Mouse (Mus musculus): ENCODE measurements around the gene Sipa1l1.
A peak's percentile ranks its signal among the peaks of the same experiment; 100 is the strongest.
"Not testable (repeated sequence)": the region's sequence is repeated elsewhere in the genome, so short reads cannot be mapped to it uniquely, and the experiment has no call there.

Sipa1l1 gene

DNA sequence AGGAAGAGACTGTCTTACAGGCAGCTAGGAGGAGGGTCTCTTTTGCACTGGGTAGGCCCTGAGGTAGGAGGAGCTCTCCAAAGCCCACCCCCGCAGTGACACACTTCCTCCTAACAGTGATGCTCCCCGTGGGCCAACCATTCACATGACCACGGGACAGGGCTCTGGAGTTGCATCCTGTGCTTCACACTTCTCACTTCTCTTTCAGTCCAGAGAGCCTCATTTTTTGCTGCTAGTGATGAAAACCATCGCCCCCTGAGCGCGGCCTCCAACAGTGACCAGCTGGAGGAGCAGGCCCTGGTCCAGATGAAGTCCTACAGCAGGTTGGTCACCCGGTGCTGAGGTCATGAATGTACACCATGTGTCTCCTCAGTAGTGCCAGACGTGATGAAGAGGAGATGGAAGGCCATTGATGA, 277.5 kb downstream of the Sipa1l1 start:
- no peak for DNase-seq

DNA sequence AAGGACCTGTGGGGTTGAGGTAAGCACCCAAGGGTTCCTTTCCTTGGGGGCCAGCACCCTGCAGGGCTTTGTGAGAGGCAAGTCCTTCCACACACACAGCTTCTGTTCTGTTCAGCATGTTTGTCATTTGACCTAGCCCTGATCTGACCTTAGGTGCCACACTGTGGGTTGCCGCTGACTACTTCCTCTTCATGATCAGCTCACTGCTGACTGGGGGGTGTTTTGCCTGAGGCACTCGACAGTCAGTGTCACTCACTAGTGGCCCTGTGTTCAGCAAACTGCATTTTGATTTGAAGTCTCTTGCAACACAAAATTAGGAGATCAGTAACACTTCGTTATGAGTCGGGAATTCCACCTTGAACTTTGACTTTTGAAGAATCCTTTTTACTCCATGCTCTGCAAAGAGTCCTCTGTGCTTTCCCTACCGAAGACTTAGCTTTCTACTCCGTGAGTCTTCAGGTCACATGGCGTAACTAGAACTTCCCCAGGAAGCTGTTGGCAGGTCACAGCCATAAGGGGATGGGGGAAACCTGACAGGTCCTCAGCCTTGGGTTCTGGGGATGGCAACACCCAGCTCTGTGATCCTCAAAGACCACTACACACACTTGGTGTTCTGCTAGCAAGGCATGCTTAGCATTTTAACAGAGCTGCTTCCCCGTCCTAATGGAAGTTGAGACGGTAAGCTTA, 279.2 kb downstream of the Sipa1l1 start:
- no peak for DNase-seq

DNA sequence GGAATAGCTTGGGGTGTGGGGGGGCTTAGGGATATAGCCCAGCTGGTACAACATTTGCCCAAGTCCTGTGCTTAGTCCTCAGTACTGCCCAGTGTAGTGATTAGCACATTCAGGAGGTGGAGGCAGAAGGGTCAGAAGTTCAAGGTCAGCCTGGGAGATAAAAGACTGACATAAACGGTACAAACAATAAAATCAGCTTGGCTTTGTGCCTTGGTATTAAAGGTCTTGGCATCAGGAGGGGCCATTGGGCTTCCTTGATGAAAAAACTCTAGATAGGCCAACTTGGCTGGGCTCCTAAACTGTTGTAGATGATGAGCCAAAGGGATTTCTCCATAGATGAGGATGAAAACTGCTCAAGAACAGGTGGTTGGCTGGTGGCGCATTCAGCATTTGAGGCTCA, 283.3 kb downstream of the Sipa1l1 start:
- DNase-seq, result no peak

DNA sequence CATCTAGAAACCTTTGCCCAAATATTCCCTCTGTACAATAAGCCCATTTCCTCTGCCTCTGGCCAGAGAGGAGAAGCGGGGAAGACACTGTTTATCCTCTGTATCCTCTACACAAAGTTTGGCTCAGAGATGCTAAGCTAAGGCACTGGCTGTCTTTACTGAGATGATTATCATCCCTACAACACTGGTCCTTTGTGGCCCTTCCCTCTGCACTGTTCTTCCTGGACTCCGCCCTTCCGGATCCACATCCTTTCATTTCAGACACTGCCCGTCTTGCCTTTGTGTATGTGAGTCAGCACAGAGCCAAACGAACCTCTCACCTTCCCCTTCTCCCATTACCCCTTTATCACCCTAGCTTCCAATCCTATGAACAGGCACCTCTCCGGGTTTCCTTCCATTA, 285.3 kb downstream of the Sipa1l1 start:
- no peak for DNase-seq

DNA sequence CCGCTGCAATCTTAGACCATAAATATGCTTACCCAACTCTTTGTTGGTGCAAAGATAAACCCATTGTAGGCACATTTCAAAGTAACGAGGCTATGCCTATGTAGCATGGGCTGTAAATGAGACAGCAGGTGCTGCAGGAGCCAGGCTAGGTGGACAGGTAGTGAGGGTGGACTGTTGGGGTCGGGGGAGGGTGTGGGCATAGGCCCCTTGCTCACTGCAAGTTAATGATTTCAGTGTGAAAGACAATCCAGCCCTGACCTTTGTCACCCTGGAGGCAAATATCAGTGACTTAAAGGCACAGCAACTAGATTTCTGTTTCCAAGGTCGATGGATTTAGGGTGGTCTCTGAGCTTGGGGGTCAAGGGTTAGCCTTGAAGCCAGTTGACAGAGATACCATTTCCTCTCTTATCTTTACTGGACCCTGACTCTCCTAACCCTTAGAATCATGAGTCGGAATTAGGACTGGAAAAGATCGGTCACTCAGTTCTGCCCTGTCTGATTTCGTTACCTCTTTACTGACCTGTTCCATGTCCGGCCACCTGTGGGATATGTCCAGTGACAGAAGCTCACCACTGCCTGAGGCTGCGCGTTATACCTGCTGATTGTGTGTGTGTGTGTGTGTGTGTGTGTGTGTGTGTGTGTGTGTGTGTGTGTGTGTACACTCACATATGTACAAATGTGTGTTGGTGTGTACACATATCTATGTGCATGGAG, 286.7 kb downstream of the Sipa1l1 start:
- DNase-seq, result no peak

DNA sequence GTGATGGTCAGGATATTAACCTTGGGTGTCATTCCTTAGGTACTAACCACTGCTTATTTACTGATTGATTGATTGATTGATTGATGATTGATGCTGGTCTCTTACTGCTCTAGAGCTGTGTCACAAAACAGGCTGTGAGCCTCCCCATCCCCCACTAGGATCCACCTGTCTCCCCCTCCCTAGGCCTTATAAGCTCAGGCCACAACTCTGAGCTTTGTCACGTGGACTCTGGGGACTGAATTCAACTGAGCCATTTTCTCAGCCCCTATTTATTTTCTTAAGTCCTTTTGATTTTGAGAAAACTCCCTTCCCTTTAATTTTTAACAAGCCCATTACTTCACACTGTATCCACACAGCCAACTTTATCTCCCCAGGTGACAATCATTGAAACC, 287.3 kb downstream of the Sipa1l1 start:
- no peak for DNase-seq

DNA sequence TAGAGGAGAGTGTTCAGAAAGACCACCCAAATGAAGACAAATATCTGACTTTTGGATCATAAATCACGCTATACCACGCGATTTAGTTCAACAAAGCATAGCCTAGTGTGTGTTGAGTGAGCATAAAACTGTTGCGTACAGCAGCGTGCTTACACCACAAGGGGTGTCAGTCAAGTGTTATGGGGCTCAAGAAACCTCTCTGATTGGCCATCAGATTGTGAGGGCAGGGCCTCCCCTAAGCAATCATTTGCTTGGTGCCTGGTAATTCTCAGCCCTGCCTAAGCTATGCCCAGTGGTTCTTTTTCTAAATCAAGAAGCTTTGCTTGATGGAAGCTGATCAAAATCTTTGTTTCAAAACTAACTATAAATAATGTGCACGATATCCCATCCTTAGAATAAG, 288.5 kb downstream of the Sipa1l1 start:
- no peak for DNase-seq

DNA sequence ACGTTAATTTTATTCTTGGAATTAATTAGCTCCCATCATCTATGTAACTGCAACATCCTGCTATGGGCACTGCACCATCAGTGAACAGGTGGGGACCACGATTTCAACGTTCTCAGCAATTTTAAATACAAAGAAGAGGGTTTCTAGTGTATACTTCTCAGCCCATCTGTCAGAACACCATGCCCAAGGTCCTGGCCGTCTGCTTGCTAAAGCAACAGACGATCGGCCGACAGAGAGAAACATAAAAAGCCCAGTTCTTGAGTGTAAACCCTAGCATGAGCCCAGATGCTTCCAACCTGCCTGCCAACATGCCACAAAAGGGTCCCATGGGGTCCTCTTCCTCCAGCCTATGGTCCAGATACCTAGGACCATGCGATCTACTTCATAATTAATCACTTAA, 288.9 kb downstream of the Sipa1l1 start:
- no peak for DNase-seq

GRCm38 (mm10) chr12:82467234-82467633, 298.1 kb downstream of the Sipa1l1 start:
- no peak for DNase-seq

GRCm38 (mm10) chr12:82467641-82468040, 298.5 kb downstream of the Sipa1l1 start:
- DNase-seq, result no peak

DNA sequence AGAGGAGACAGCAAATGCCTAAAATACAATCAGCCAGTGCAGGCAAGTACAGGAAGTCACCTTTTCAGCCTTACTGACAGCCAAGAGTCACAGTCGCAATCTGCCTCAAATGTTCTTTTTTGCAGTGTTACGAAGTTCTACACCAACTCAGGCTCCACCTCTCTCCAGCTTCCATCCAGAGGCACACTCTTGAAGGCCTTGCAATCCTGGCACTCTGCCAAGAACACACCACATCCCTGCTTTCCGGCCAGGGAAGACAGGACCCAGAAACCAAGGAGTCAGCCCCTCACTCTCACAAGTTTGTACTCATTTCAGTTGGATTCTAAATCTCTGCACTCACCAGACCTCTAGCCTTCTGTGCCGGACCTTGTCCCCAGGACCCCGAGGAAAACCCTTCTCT, 299.3 kb downstream of the Sipa1l1 start:
- DNase-seq, result no peak

DNA sequence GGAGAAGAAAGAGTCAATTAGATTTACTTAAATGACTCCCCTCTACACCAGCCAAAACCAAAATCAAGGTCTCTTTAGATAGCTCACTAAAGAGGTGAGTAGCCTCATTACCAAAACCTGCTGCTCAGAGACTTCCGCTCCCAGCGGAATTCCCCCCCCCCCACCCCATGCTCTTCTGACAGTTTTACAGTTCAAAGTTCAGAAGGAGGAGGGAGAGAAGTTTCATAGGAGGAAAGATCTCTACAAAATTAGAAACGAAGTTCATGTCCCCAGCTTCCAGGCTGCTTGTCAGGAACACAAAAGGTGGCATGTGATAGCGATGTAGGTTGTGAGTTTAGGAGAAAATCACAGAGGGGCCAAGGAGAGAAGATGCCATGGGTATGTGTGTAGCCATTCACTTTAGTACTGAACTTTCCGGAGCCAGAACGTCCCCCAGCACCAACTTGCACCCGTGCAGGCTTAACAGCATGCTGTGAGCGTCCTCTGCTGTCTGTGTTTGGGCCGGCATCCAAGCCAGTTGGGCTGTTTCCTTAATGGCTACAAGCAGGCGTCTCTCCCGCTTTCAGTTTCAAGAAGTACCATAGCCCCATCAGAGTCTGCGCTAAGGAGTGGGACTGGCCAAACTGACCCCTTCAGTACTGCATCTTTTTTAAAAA, 300.7 kb downstream of the Sipa1l1 start:
- peak; percentile 91 for DNase-seq

- DNase-seq, result peak; percentile 95
These were observed 301.3 kb downstream of the Sipa1l1 start for GRCm38 (mm10) chr12:82470362-82470936.

- DNase-seq, result no peak
These were observed 303.7 kb downstream of the Sipa1l1 start for GRCm38 (mm10) chr12:82472796-82473195.

DNA sequence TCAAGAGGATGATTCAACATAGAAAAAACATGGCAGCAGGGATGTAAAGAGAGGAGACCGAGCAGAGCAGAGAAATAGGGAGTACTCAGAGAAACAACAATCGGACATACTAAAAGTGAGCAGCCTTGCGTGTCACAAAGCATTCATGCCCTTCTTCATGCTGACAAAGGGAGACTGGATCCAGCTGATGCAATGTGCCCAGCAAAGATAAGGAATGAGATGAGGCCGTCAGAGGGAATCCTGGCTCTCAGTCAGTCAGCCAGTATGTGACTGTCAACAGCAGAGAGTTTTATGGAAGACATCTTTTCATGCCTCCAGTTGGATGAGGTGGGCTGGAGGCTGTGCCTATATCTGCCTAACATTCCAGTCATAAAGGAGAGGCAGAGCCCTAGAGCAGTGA, 304.1 kb downstream of the Sipa1l1 start:
- DNase-seq, result no peak

DNA sequence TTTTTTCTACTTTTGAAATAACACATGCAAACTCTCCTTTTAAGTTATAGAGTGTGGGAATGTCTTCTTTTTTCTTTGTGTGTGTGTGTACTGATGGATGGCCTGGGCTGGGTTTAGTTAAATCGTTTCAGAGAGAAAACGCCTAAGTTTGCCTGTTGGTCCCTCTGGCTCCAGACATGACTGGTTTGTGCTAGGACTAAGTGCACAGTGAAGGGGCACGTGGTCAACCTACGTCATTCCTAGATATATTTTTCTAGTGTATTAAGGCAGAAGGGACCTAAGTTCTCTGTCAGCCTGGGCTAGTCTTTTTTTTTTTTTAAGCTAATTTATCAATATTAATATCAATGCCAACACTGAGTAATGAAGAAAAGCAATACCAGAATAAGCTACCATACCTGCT, 305.3 kb downstream of the Sipa1l1 start:
- no peak for DNase-seq

- DNase-seq, result no peak
These were observed 306.9 kb downstream of the Sipa1l1 start for GRCm38 (mm10) chr12:82476028-82476427.

DNA sequence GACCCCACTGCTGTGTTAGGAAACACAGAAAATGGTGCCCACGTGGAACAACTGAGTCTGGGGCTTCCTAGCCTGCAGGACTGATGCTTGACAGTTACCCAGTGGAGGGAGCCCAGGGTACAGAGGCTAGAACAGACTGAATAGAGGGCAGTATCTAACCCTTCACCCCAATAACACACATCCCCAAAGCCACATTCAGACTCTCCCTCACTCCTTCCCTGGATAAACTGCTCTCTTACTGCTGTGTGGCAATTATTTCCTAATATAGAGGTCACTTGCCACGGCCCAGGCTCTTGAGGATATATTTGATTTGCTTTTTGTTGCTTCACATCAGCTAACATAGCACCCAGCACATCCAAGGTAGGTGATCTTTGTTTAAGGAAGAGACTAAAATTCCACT, 307.5 kb downstream of the Sipa1l1 start:
- DNase-seq, result no peak

DNA sequence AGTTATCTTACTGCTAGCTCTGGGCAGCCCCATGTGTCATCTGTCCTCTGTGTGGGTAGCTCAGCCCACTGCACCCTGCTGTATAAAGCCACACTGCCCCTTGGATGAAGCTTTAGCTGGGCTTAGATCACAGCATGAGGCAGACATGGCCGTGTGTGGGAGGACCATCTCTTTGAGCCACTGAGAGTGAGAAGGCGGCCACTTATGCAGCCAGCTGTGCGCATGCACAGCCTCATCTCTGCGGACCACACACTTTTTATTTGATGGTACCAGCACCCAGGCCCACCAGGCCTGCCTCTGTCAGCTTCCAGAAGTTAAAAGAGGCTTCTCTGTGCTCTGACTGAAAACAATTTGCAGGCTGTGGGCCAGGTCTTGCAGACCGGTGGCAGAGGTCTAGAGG, 308.7 kb downstream of the Sipa1l1 start:
- peak; percentile 37 for DNase-seq

DNA sequence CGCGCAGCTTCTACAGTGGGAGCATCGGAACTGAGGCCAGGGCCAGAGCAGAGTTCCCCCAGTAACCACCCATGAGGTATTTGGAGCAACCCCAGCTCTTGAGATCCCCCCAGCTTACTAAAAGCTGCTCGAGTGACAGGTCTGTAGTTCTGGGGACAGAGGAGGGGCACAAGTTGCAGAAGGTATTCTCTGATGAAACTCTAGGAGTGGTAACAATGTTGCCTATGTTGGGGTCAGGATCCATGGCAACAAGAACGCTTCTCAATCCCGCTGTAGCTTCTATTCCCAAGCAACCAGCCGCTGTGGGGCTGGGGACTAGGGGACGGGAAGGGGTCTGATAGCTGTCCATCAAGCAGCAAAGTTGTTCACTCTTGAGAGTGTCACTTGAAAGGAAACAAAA, 309.1 kb downstream of the Sipa1l1 start:
- peak; percentile 41 for DNase-seq

- DNase-seq, result no peak
These were observed 310.3 kb downstream of the Sipa1l1 start for GRCm38 (mm10) chr12:82479393-82479792.

GRCm38 (mm10) chr12:82480425-82480824, 311.3 kb downstream of the Sipa1l1 start:
- not testable (repeated sequence) for DNase-seq

- DNase-seq, result no peak
These were observed 316.3 kb downstream of the Sipa1l1 start for GRCm38 (mm10) chr12:82485466-82485865.

All from embryo, embryonic 11 days (tissue).